Mouse (Mus musculus) sigmoid colon, adult 10 weeks (tissue): ENCODE results near the gene 1700123L14Rik. TPM values are rescaled to one million over a fixed set of nuclear protein-coding genes. Genes with fewer than 3 reads are reported as not detected.

Source experiments
- polyA plus RNA-seq: library from polyadenylated mRNA; stranded (reverse); fragments of 350-450 nt; fragmentation: Illumina TruSeq; extraction: RNeasy Lipid Tissue Mini Kit (QIAGEN cat#74804); gene quantifications from one replicate; pipeline ENCODE4 v1.2.3, GENCODE M21; 2014; ENCODE audit warnings: low read depth, low replicate concordance

Gene 1700123L14Rik
- not detected for polyA plus RNA-seq

GRCm38 (mm10) chr6:96165818-96166379, at the start of gene 1700123L14Rik:
TSS of gene 1700123L14Rik (minus strand) at chr6:96166243.

Other genes with a start within 250 kb of the 1700123L14Rik start
- 1.7 TPM for gene Fam19a1, start 53.1 kb downstream of the 1700123L14Rik start, polyA plus RNA-seq